Comparison of ENCODE assay signal across 11 mouse cellular contexts in the genomic region with DNA sequence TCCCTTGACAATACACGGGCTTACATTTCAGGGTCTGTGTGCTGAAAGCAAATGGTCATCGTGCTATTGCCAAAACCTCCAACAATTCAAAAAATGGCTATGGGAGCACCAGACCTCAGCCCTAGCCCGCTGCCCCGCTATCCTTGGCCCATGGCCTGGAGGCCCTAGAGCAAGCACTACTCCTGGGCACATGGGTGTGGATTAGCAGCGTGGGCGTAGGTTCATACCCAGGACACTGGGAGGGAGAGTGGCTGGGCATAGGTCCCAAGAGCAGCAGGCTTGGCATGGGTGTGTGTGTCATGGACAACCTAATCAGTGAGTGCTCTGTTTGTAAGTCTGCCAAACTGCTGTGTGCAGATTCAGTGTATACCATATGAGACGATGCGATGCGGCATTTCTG. TPM values are rescaled to one million over a fixed set of nuclear protein-coding genes. Genes with fewer than 3 reads are reported as not detected.
DNase-seq lines count a peak whose midpoint lies in the region; ATAC-seq and TF ChIP-seq lines count a peak whose summit lies in the region.
"Had no signal": no experiment of that assay in that cellular context is flagged by ENCODE, and none has a peak within 500 bp of the region (broad histone marks: within the 10 kb centered on the region; RNA-seq: fewer than 3 reads in every experiment).

No protein-coding gene starts in this region.

- no peak for TF ChIP-seq CTCF in brain, embryonic 14.5 days (IDR thresholded peaks at IDR 0.05; ENCODE audit: borderline replicate concordance, extremely low read depth, insufficient read depth, insufficient read length)
- no peak for TF ChIP-seq CTCF in lung, postnatal 0 days (IDR thresholded peaks at IDR 0.05)

- no peak overlapping the region for H3K4me3 ChIP-seq in lung, postnatal 0 days (ENCODE audit: low read depth, low read length)
- no peak overlapping the region for H3K4me3 ChIP-seq in kidney, embryonic 15.5 days (replicated peaks)
- H3K4me3 ChIP-seq: limb, embryonic 13.5 days had no signal

- no peaks in the 10 kb centered on the region for H3K9me3 ChIP-seq in lung, postnatal 0 days (ENCODE audit: low read length)
- no peaks in the 10 kb centered on the region for H3K9me3 ChIP-seq in kidney, embryonic 15.5 days (replicated peaks)
- H3K9me3 ChIP-seq: limb, embryonic 13.5 days had no signal

- peak; percentile 52 for DNase-seq in adrenal gland, postnatal 10 days
- no peak for DNase-seq in adrenal gland, postnatal 25 days
- peak; percentile 56 for DNase-seq in brain, embryonic 14.5 days (ENCODE audit: low read depth)
- peak; percentile 47 for DNase-seq in gastrocnemius, postnatal 14 days
- peak; percentile 39 for DNase-seq in lung, postnatal 0 days (ENCODE audit: low spot score)
- no peak for DNase-seq in thymus, postnatal 14 days
- no peak for DNase-seq in B cell, adult 2 months

- intact Hi-C loops in gastrocnemius, postnatal 14 days (cut with DNase I; ENCODE audit: low total_unique reads): no loop called here

- no peak overlapping the region for H3K4me2 ChIP-seq in lung, postnatal 0 days (replicated peaks; ENCODE audit: low read depth, low read length)
- H3K4me2 ChIP-seq in kidney, embryonic 15.5 days: no peak overlapping the region
- H3K4me2 ChIP-seq: limb, embryonic 13.5 days had no signal

- no peaks in the 10 kb centered on the region for H3K27me3 ChIP-seq in lung, postnatal 0 days (replicated peaks; ENCODE audit: insufficient read depth, low read length)
- H3K27me3 ChIP-seq in kidney, embryonic 15.5 days: peaks cover 42% of the 10 kb centered on the region

- no peaks in the 10 kb centered on the region for H3K36me3 ChIP-seq in lung, postnatal 0 days (ENCODE audit: insufficient read depth, low read length)
- peaks cover 10% of the 10 kb centered on the region for H3K36me3 ChIP-seq in kidney, embryonic 15.5 days
- H3K36me3 ChIP-seq: limb, embryonic 13.5 days had no signal

- no peak for TF ChIP-seq POLR2A in brain, embryonic 14.5 days (IDR thresholded peaks at IDR 0.05; ENCODE audit: borderline replicate concordance, extremely low read depth, insufficient read depth, insufficient read length, poor library complexity, severe bottlenecking)

- H3K9ac ChIP-seq in lung, postnatal 0 days (replicated peaks; ENCODE audit: low read depth): no peak overlapping the region
- H3K9ac ChIP-seq in kidney, embryonic 15.5 days: no peak overlapping the region
- H3K9ac ChIP-seq: limb, embryonic 13.5 days had no signal

- ATAC-seq in lung, postnatal 0 days: peak; percentile 52; the same call in 1 of the 2 replicates
- no peak for ATAC-seq in kidney, embryonic 15.5 days (replicated peaks; ENCODE audit: low FRiP score)
- ATAC-seq: intestine, embryonic 16.5 days had no signal

- TF ChIP-seq EP300 in lung, postnatal 0 days (IDR thresholded peaks at IDR 0.05): no peak

- 48% methylated on average over 9 of the region's 9 CpGs for WGBS in lung, postnatal 0 days
- WGBS in kidney, embryonic 15.5 days: 86% methylated on average over 9 of the region's 9 CpGs

- H3K27ac ChIP-seq in lung, postnatal 0 days (ENCODE audit: low read length): no peak overlapping the region
- H3K27ac ChIP-seq in kidney, embryonic 15.5 days: no peak overlapping the region
- H3K27ac ChIP-seq: limb, embryonic 13.5 days had no signal

- H3K4me1 ChIP-seq in lung, postnatal 0 days (ENCODE audit: insufficient read depth, low read depth, low read length): no peaks in the 10 kb centered on the region
- peaks cover 13% of the 10 kb centered on the region for H3K4me1 ChIP-seq in kidney, embryonic 15.5 days

RNA-seq across cellular contexts. Expression of gene Golt1a, which starts 13.2 kb away (rescaled TPM):
- 1 to 10 TPM; 1.4 to 4.3 TPM for total RNA-seq in adrenal gland, postnatal 10 days (2021)
- total RNA-seq in adrenal gland, postnatal 25 days (2021): 0.43 and 1.0 TPM in 2 replicates
- 0.04 TPM in 1 of 2 replicates, not detected in the other for polyA plus RNA-seq in brain, embryonic 14.5 days (2012; rRNA removed)
- not detected for total RNA-seq in gastrocnemius, postnatal 14 days (2021)
- 0.26 and 1.2 TPM in 2 replicates for polyA plus RNA-seq in lung, postnatal 0 days (2015; fragmentation: Nextera tagmentation; extraction: Ambion mirVana)
- 4.5 and 5.2 TPM in 2 replicates for polyA plus RNA-seq in kidney, embryonic 15.5 days (2015; fragmentation: Nextera tagmentation; extraction: Ambion mirVana)
- polyA plus RNA-seq: embryonic facial prominence, embryonic 11.5 days; limb, embryonic 13.5 days had no signal

RNA-seq across cellular contexts. Expression of gene Kiss1, which starts 25.3 kb away (rescaled TPM):
- not detected for total RNA-seq in adrenal gland, postnatal 10 days (2021)
- total RNA-seq in adrenal gland, postnatal 25 days (2021): not detected in 2 replicates
- not detected in 2 replicates for polyA plus RNA-seq in brain, embryonic 14.5 days (2012; rRNA removed)
- not detected for total RNA-seq in gastrocnemius, postnatal 14 days (2021)
- 15.2 and 19.2 TPM in 2 replicates for polyA plus RNA-seq in lung, postnatal 0 days (2015; fragmentation: Nextera tagmentation; extraction: Ambion mirVana)
- polyA plus RNA-seq in kidney, embryonic 15.5 days (2015; fragmentation: Nextera tagmentation; extraction: Ambion mirVana): not detected in 2 replicates
- polyA plus RNA-seq: embryonic facial prominence, embryonic 11.5 days; intestine, embryonic 16.5 days; limb, embryonic 13.5 days had no signal

RNA-seq across cellular contexts. Expression of gene Ren1, which starts 53.9 kb away (rescaled TPM):
- 1 to 10 TPM in 1 of 2 experiments, under 1 TPM in 1; 0.94 to 5.1 TPM for total RNA-seq in adrenal gland, postnatal 10 days (2021)
- 3.9 and 6.0 TPM in 2 replicates for total RNA-seq in adrenal gland, postnatal 25 days (2021)
- polyA plus RNA-seq in brain, embryonic 14.5 days (2012; rRNA removed): 1.7 and 4.5 TPM in 2 replicates
- total RNA-seq in gastrocnemius, postnatal 14 days (2021): not detected
- 0.61 and 1.3 TPM in 2 replicates for polyA plus RNA-seq in lung, postnatal 0 days (2015; fragmentation: Nextera tagmentation; extraction: Ambion mirVana)
- 251 and 332 TPM in 2 replicates for polyA plus RNA-seq in kidney, embryonic 15.5 days (2015; fragmentation: Nextera tagmentation; extraction: Ambion mirVana)
- polyA plus RNA-seq: embryonic facial prominence, embryonic 11.5 days had no signal

Comparison
In these comparisons a context has a peak if more than half of its experiments do, and no peak if none do; other contexts are left out.
1. DNase-seq: peak in adrenal gland, postnatal 10 days (single experiment), brain, embryonic 14.5 days (single experiment), gastrocnemius, postnatal 14 days (single experiment) and lung, postnatal 0 days (single experiment); none in adrenal gland, postnatal 25 days (single experiment), thymus, postnatal 14 days (single experiment) and B cell, adult 2 months (0 of 2).